Mouse (Mus musculus): ENCODE measurements around the gene Khnyn. TPM values are rescaled to one million over a fixed set of nuclear protein-coding genes. Genes with fewer than 3 reads are reported as not detected.

Gene Khnyn
- total and polyA plus RNA-seq, 2 experiments from 2014 or later, result 5.3 to 20.0 TPM

DNA sequence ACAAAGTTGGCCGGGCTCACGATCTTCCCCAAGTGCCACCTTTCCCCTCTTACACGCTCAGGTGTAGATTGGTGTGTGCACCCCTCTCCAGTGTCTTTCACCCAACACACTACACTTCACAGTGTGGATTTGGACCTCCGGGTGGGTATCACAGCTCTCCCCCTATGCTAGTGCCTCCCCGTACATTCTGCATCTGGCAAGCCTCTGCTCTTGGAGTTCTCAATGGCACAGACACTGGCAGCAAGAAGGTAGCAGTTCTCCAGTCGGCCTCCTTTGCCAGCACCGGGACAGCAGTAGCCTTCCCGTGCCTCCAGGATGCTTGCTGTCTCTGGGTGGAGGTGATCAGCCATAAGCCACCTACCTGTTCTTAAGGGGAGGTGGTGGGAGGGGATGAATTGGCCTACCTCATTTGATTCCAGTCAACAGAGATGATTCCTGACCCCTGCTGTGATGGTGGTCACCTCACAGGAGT, 11.5 kb upstream of the Khnyn start:
- H3K4me2 ChIP-seq (ENCODE audit: low read depth), result no peak overlapping the region
- no peak for DNase-seq
- no peak overlapping the region for H3K27ac ChIP-seq (ENCODE audit: low read depth, low read length)
- no peak for TF ChIP-seq CTCF (IDR thresholded peaks at IDR 0.05; ENCODE audit: low read depth)
- H3K36me3 ChIP-seq (ENCODE audit: insufficient read depth), result peaks cover 44% of the 10 kb centered on the region
- ATAC-seq, result no peak
- no peaks in the 10 kb centered on the region for H3K9me3 ChIP-seq (ENCODE audit: low read length)
- no peak overlapping the region for H3K4me3 ChIP-seq (ENCODE audit: low read depth, low read length)
- H3K4me1 ChIP-seq (ENCODE audit: insufficient read depth), result no peaks in the 10 kb centered on the region
- 86% methylated on average over 8 of the region's 8 CpGs for WGBS
- H3K9ac ChIP-seq, result no peak overlapping the region
- no peaks in the 10 kb centered on the region for H3K27me3 ChIP-seq (ENCODE audit: insufficient read depth, low read length)

DNA sequence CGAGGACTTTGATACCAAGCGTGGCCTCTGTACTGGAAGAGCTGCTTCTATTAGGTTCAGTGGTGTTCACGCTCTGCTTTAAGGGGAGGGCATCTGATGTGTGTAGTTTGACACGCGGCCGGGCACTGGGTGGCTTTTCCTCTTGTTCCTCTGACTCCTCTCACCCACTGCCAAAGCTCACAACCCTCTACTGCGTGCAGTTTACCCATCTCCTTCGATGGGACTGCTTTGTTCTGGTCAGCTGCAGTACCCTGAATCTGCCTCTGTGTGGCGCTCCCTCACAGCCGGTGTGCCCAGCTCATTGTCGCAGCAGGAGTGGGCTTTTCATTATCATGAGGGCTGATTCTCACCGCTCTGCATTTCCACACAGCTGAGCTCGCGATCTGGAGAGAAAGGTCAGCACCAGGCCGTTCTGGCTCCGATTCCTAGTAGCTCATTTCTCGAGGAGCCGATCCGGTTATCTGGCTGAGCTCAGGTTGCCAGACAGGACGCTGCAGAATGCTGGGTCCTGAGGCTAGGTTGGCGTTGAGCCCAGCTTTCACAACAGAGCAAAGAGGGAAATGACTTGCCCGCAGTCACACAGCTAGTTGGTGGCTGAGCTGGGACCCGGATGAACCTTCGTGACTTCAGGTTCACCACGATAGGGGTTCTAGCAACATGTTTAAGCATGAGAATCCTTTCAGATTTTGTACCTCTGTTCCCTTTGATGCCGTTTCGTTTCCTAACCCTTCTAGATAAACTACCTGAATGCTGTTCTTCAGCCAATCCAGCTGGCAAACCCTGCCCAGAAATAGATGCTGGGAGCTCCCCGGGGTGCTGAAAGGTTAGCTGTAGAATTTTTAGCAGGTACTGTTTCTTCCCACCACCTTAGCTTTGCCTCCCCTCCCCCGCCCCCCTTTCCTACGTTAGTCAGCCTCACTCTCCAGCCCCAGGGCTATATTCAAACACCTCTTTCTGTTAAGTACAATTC, 10.7 kb upstream of the Khnyn start:
- ATAC-seq, result peak; percentile 73
- Histone ChIP-seq H3K9me3 (ENCODE audit: low read length) (no peaks in the 10 kb centered on the region), H3K4me3 (ENCODE audit: low read depth, low read length) (no peak overlapping the region), H3K27me3 (ENCODE audit: insufficient read depth, low read length) (no peaks in the 10 kb centered on the region), H3K4me2 (ENCODE audit: low read depth) (peak overlapping the region; percentile 29), H3K27ac (ENCODE audit: low read depth, low read length) (no peak overlapping the region), H3K9ac (peak overlapping the region; percentile 25; the same call in 1 of the 2 replicates), H3K4me1 (ENCODE audit: insufficient read depth) (no peaks in the 10 kb centered on the region), H3K36me3 (ENCODE audit: insufficient read depth) (peaks cover 37% of the 10 kb centered on the region)
- WGBS, result 16% methylated on average over 30 of the region's 30 CpGs
- TF ChIP-seq CTCF (IDR thresholded peaks at IDR 0.05; ENCODE audit: low read depth), result peak; percentile 92
- DNase-seq, result peak; percentile 82

DNA sequence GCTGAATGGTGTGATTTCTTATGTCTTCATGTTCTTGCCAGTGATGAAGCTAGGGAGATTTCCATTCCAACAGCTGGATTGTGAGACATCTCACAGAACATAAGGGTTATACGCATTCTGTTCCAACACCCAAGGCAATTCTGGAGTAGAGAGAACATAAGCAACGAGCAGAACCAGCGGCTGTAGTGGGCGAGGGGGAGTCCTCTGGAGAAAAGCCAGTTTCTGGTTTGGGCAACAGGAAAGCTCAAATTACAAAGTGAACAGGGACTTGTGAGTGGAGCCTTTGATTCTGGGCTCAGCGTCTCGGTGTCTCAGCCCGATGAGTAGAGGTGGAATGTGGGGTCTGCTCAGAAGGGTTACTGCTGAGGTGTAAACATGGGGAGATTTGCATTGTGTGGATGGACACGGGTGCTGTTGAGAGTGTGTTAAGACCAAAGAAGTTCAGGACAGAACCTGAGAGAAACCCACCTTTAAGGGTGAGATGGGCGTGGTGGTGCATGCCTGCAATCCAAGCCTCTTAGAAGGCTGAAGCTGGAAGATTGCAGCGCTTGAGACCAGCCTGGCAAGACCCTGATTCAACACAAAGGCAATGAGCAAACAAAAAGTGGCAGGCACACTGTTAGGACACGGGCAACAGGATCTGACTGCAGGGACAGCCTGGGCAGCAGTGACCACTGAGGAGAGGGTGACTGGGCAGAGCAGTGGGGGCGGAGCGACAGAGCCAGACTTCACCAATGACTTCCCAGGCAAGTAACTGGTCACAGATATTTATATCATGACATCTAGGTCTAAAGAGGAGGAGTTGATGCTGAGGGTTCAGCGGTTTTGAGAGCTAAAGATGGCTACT, 7.1 kb upstream of the Khnyn start:
- H3K4me1 ChIP-seq (ENCODE audit: insufficient read depth), result no peaks in the 10 kb centered on the region
- H3K9ac ChIP-seq, result no peak overlapping the region
- no peak overlapping the region for H3K27ac ChIP-seq (ENCODE audit: low read depth, low read length)
- ATAC-seq, result no peak
- H3K4me2 ChIP-seq (ENCODE audit: low read depth), result no peak overlapping the region
- H3K36me3 ChIP-seq (ENCODE audit: insufficient read depth), result peaks cover 3% of the 10 kb centered on the region; the same call in 1 of the 2 replicates
- H3K4me3 ChIP-seq (ENCODE audit: low read depth, low read length), result no peak overlapping the region
- WGBS, result 28% methylated on average over 14 of the region's 14 CpGs
- H3K9me3 ChIP-seq (ENCODE audit: low read length), result no peaks in the 10 kb centered on the region
- DNase-seq, result no peak
- no peak for TF ChIP-seq CTCF (IDR thresholded peaks at IDR 0.05; ENCODE audit: low read depth)
- H3K27me3 ChIP-seq (ENCODE audit: insufficient read depth, low read length), result no peaks in the 10 kb centered on the region

DNA sequence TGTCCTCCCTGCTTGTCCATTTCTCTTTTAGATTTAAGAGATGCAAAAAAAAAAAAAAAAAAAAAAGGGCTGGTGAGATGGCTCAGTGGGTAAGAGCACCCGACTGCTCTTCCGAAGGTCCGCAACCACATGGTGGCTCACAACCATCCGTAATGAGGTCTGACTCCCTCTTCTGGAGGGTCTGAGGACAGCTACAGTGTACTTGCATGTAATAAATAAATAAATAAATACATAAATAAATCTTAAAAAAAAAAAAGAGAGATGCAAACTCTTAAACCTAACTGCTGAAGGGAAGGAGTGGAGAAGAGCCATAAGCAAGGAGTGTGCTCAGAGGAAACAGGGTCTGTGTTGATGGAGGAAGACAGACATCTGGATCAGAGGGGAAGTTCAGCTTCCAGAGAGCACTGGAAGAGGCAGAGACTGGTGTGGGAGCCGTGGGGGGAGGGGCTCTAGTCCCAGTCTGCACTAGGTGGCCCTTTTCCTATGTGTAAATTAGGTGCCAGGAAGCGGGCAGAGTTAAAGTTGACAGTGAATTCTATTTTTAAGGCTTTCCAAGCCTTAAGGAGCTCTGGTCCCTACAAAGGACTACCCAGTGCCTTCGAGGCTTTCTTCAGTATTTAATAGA, 6.3 kb upstream of the Khnyn start:
- Histone ChIP-seq H3K27ac (ENCODE audit: low read depth, low read length) (no peak overlapping the region), H3K4me2 (ENCODE audit: low read depth) (no peak overlapping the region), H3K36me3 (ENCODE audit: insufficient read depth) (no peaks in the 10 kb centered on the region), H3K27me3 (ENCODE audit: insufficient read depth, low read length) (no peaks in the 10 kb centered on the region), H3K4me1 (ENCODE audit: insufficient read depth) (no peaks in the 10 kb centered on the region), H3K9me3 (ENCODE audit: low read length) (no peaks in the 10 kb centered on the region), H3K9ac (no peak overlapping the region), H3K4me3 (ENCODE audit: low read depth, low read length) (no peak overlapping the region)
- TF ChIP-seq CTCF (IDR thresholded peaks at IDR 0.05; ENCODE audit: low read depth), result no peak; the same call in 1 of the 2 replicates
- ATAC-seq (no peak), DNase-seq (no peak)
- WGBS, result 33% methylated on average over 7 of the region's 7 CpGs

DNA sequence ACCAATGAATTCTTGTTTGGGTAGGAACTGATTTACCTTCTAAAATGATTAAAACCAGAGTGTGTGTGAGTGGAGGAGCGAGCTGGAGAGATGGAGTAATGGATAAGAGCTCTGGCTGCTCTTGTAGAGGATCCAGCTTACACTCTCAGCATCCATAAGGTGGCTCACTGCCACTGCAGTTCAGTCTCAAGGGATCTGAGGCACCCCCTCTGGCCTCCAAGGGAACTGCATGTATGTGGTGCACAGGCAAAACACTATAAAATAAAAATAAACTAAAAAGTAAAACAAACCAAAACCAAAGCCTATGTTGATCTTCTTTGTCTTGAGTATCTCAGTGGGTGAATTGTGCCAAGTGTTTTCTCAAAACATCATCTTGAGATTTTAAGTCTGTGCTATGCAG, 5.1 kb upstream of the Khnyn start:
- TF ChIP-seq CTCF (IDR thresholded peaks at IDR 0.05; ENCODE audit: low read depth), result peak; percentile 87
- H3K4me2 ChIP-seq (ENCODE audit: low read depth), result no peak overlapping the region
- no peaks in the 10 kb centered on the region for H3K27me3 ChIP-seq (ENCODE audit: insufficient read depth, low read length)
- ATAC-seq (peak; percentile 86), DNase-seq (peak; percentile 87)
- H3K9ac ChIP-seq, result no peak overlapping the region
- H3K36me3 ChIP-seq (ENCODE audit: insufficient read depth), result no peaks in the 10 kb centered on the region
- peaks cover 4% of the 10 kb centered on the region; the same call in 1 of the 2 replicates for H3K4me1 ChIP-seq (ENCODE audit: insufficient read depth)
- no peak overlapping the region for H3K4me3 ChIP-seq (ENCODE audit: low read depth, low read length)
- H3K27ac ChIP-seq (ENCODE audit: low read depth, low read length), result no peak overlapping the region
- WGBS, result 27% methylated on average over 1 of the region's 1 CpGs
- no peaks in the 10 kb centered on the region for H3K9me3 ChIP-seq (ENCODE audit: low read length)

DNA sequence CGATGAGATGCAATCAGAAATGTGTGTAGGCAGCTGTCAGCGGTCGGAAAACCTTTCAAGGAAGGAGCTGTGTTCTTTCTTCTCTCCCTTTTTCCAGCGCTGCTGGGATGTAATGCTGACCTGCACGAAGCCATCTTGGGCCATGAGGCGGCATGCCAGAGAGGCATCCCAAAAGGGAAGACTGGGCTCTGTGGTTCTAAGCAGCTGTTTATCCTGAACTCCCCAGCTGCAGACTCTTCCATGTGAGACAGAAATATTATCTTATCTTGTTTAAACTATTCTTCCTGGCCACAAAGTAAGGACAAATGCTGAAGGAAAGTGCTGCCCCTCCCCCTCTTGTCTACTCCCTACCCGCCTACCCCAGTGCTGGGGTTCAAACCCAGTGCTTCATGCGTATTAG, 3.8 kb upstream of the Khnyn start:
- Histone ChIP-seq H3K4me1 (ENCODE audit: insufficient read depth) (peaks cover 8% of the 10 kb centered on the region), H3K9ac (no peak overlapping the region), H3K9me3 (ENCODE audit: low read length) (no peaks in the 10 kb centered on the region), H3K27me3 (ENCODE audit: insufficient read depth, low read length) (no peaks in the 10 kb centered on the region), H3K4me2 (ENCODE audit: low read depth) (no peak overlapping the region), H3K27ac (ENCODE audit: low read depth, low read length) (no peak overlapping the region), H3K4me3 (ENCODE audit: low read depth, low read length) (no peak overlapping the region), H3K36me3 (ENCODE audit: insufficient read depth) (no peaks in the 10 kb centered on the region)
- no peak for ATAC-seq
- no peak for TF ChIP-seq CTCF (IDR thresholded peaks at IDR 0.05; ENCODE audit: low read depth)
- DNase-seq, result no peak
- WGBS, result 88% methylated on average over 8 of the region's 8 CpGs
